Mouse (Mus musculus) embryo, embryonic 11 days (tissue): ENCODE data around the gene Vps16.

Source experiments
- DNase-seq: peaks from one replicate; pipeline ENCODE4 v3.0.0-alpha.2; 2015

Gene Vps16

GRCm38 (mm10) chr2:130424126-130424853 lies at the start of gene Vps16, which contains the start of gene Pced1a:
Vps16 (plus strand) TSS chr2:130424339.
Pced1a (minus strand) TSS chr2:130424701.
- peak; percentile 97 for DNase-seq

GRCm38 (mm10) chr2:130374951-130375350 lies 49.2 kb upstream of the Vps16 start:
- no peak for DNase-seq

- DNase-seq: no peak
Measured at GRCm38 (mm10) chr2:130383205-130383604, 40.9 kb upstream of the Vps16 start.

GRCm38 (mm10) chr2:130383895-130384294 lies 40.2 kb upstream of the Vps16 start:
- DNase-seq: no peak

GRCm38 (mm10) chr2:130386212-130386611 lies 37.9 kb upstream of the Vps16 start:
- DNase-seq: no peak

GRCm38 (mm10) chr2:130388796-130389195 lies 35.3 kb upstream of the Vps16 start:
- DNase-seq: no peak

GRCm38 (mm10) chr2:130390993-130391625 lies 33.0 kb upstream of the Vps16 start:
- DNase-seq: no peak

GRCm38 (mm10) chr2:130392836-130393235 lies 31.3 kb upstream of the Vps16 start:
- no peak for DNase-seq

- DNase-seq: no peak
Measured at GRCm38 (mm10) chr2:130395696-130396095, 28.4 kb upstream of the Vps16 start.

- DNase-seq: peak; percentile 89
Measured at GRCm38 (mm10) chr2:130397186-130397985, 26.8 kb upstream of the Vps16 start, which contains the start of gene Cpxm1. Cpxm1 (minus strand) TSS chr2:130397574.

- peak; percentile 34 for DNase-seq
Measured at GRCm38 (mm10) chr2:130398091-130398490, 26.0 kb upstream of the Vps16 start.

- DNase-seq: no peak
Measured at GRCm38 (mm10) chr2:130400046-130400445, 24.1 kb upstream of the Vps16 start.

- no peak for DNase-seq
Measured at GRCm38 (mm10) chr2:130401891-130402290, 22.2 kb upstream of the Vps16 start.

- no peak for DNase-seq
Measured at GRCm38 (mm10) chr2:130404939-130405338, 19.2 kb upstream of the Vps16 start, which contains the start of the genes Gm28372 and 1700020A23Rik. Gm28372 (plus strand) TSS chr2:130405239. 1700020A23Rik (plus strand) TSS chr2:130405259.

- no peak for DNase-seq
Measured at GRCm38 (mm10) chr2:130406178-130406577, 18.0 kb upstream of the Vps16 start, which contains the start of gene Tmem239. Tmem239 (plus strand) TSS chr2:130406478.

- peak; percentile 75 for DNase-seq
Measured at GRCm38 (mm10) chr2:130408194-130408593, 15.9 kb upstream of the Vps16 start.

GRCm38 (mm10) chr2:130411558-130412495 lies 12.3 kb upstream of the Vps16 start:
- peak; percentile 93 for DNase-seq

GRCm38 (mm10) chr2:130412775-130413174 lies 11.4 kb upstream of the Vps16 start:
- no peak for DNase-seq

- DNase-seq: no peak
Measured at GRCm38 (mm10) chr2:130414094-130414856, 9.9 kb upstream of the Vps16 start.

GRCm38 (mm10) chr2:130421781-130422620 lies 2.1 kb upstream of the Vps16 start:
- DNase-seq: no peak
